Mouse (Mus musculus): ENCODE data around the gene Cpeb2. TPM values are rescaled to one million over a fixed set of nuclear protein-coding genes. Genes with fewer than 3 reads are reported as not detected.

Cpeb2 gene
- total RNA-seq (2023): 10 to 100 TPM; 20.0 to 21.1 TPM

DNA sequence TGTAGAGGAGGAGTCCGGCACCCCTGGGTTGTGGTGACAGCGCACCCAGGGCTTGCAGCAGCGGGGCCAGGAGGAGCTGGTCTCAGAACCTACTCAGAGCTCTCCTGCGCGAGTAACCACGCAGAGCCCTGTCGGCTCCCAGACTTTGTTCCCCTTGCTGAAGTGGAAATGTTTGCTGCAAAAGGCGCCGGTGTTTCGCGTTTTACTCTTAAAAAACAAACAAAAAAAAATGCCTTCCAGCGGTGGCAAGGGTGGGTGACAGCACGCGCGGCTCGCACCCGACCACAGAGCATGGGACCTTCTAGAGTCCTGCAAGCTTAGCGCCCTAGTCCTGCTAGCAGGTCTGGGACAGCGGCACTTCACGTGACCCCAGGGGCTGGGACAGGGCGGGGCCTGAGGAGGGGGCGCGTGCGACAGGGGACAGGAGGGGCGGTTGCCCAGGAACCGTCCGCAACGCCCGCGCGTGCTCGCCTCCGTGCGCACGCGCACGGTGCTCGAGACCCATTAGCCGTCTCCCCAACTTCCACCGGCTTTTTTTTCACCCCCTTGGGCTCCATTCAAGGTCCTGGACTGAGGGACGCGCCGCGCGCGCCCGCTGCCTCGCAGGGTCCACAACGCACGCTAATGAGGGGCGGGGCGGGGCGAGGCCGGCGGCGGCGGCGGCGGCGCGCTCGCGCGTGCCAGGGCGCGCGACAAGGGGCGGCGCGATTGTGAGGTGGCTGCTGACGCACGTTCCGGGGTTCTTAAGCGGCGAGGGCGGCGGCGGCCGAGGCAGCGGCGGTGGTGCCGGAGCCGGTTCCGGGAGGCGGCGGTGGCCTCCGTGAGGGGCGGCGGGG is at the start of gene Cpeb2:
TSS of gene Cpeb2 (plus strand) at position 691 of the 836 bp plus-strand sequence.

